Mouse (Mus musculus) cerebellum, adult 18-20 months (tissue): ENCODE results near the gene Cdhr3.

Experiments used
- DNase-seq, 2 experiments: peaks; one replicate each; pipeline ENCODE4 v3.0.0; 2021

Gene Cdhr3

DNA sequence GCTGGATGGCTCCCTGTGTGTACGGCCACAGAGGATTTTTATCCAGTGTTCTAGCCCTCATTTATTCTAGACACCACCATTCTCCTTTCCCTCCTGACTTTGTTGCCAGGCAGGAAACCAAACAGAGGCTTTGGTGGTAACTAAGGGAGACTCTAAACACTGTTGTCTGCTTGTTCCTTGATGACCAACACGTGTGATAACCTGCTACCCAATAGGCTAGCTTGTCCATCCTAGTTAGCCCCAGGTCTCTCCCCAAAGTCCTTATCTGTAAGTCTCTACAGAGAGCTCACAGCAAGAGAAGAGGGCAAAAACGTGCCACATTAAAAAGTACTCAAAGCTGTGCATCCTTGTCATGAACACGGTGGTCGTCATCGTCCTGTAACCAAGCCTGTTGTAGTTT is at the start of gene Cdhr3:
TSS of gene Cdhr3 (minus strand) at position 101 of the 400 bp plus-strand sequence.
- DNase-seq: no peak

GRCm38 (mm10) chr12:33139083-33139482 is 46.4 kb upstream of the Cdhr3 start:
- DNase-seq: no peak

- DNase-seq: no peak
These were observed 45.2 kb upstream of the Cdhr3 start for GRCm38 (mm10) chr12:33137857-33138256.

GRCm38 (mm10) chr12:33131796-33132195 is 39.1 kb upstream of the Cdhr3 start:
- no peak for DNase-seq

- no peak for DNase-seq
These were observed 37.7 kb upstream of the Cdhr3 start for GRCm38 (mm10) chr12:33130401-33130800.

- DNase-seq: no peak
These were observed 36.7 kb upstream of the Cdhr3 start for GRCm38 (mm10) chr12:33129410-33129809.

DNA sequence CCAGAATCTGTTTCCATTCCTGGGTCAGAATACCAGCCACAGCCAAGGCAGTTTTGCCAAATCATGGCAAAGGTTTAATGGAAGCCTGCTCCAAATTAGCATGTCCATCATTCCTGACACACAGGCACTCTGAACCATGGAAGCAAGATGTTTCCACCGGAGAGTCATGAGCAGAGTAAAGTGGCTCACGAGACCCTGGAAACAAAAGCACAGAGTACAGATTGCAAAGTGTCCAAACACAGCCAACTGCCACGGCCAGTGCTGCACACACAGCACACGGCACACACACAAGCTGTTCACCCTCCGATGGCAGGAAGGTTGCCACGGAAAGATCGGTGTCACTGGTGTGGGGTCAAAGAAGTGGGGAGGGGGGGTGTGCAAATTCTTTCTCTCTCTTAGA is 36.0 kb upstream of the Cdhr3 start:
- no peak for DNase-seq

DNA sequence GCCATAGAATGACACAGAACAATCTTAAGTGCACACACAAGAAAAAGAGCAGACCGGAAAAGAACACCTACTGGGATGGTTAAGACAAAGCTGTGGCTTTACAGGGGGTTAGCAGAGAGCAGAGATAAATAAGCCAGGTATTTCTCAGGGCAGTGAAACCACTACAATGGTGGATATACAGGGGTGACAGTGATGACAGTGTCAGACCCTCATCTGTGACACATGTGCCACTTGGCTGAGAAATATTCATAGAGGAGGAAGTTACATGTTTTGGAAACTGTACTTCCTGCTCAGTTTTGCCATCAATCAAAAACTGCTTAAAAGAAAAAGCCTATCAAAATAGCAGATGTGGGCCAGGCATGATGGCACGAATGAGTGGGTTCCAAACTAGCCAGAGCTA is 35.4 kb upstream of the Cdhr3 start:
- DNase-seq: no peak

DNA sequence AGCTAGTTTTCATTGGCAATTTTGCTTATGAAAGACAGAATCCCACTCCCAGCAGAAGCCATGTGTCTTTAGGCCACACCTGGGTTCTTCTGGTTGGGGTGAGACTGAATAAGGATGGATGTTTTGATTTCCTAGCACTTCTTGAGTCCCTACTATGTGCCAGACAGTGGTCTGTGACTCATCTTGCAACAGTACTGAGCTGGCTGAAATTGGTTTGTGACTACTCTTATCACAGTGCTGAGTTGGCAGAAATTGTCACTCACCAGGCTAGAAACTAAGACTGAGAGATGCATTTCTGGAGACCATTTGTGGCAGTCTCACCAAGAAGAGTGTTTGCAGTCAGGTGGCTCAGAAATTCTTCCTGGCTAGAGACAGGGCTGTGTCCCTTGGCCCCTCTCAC is 33.6 kb upstream of the Cdhr3 start:
- DNase-seq: no peak

DNA sequence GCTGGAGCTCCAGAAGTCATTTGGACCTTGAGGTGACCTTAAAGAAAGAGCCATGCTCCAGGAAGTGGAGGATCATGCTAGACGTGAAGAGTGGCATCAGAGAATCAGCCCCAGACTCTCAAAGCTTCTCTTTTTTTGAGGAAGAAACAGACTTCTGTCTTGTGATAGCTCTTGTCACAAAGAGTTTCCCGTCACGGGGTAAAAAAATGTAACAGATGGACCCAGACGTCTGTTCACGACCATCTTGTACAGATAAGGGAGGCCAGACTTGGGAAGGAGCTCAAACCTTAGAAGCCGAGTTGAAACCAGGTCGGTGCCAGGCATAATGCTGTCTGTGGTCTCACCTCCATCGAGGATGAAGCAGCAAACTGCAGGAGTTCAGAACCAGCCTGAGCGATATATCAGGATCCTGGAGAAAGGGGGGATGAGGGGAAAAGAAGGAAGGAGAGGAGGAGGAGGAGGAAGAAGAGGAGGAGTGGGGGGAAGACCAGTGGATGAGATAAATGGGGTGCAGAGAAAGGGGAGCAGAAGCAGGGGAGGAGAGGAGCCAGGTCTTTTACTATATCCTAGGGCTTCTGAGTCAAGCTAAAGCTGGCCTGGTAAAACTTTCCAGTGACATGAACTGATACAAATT is 33.0 kb upstream of the Cdhr3 start:
- DNase-seq: no peak

- no peak for DNase-seq
These were observed 26.1 kb upstream of the Cdhr3 start for GRCm38 (mm10) chr12:33118624-33119301.

DNA sequence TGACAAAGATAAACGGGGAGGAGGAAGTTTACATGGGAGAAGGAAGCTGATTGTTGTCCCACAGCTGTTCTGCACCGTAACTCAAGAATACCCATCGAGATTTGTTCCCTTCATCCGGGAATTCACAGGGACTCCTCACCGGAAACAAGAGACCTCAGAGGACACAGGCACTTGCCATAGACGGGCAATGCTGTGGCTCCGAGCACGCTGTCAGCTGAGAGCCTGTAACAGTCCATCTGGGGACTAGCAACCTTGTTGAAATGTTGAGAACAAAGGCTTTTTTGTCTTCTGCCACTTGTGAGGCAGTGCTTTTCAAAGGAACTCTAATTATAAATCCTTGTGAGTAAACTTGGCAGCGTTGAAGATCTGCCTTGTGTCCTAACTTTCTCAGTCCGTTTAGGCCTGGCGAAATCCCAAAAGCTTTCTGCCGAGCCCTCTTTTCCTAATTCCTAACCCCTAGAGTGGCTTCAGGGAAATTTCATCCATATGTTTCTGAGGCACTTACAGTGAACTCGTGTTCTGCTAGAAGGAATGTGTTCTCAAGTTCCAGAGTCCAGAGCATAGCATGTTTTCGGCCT is 18.3 kb upstream of the Cdhr3 start:
- DNase-seq: peak in 1 of 2 experiments; percentile 11

DNA sequence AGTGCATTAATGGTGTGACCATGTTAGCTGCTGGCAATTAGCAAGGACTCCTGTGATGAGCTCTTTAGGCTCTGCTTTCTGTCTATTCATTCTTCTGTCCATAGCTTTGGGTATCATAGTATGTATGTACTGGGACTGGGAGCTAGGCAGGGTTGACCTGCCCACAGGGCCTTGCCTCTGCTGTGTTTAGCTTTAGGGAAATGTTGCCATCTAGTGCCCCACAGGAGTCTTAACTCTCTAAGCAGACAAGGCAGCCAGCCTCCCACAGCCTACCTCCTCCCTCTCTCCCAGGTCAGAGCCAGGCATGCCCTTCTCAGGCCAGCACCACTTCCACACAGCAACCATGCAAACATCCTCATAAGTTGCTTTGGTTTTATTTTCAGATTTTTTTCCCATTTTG is 16.9 kb upstream of the Cdhr3 start:
- DNase-seq: peak in 1 of 2 experiments; percentile 13

DNA sequence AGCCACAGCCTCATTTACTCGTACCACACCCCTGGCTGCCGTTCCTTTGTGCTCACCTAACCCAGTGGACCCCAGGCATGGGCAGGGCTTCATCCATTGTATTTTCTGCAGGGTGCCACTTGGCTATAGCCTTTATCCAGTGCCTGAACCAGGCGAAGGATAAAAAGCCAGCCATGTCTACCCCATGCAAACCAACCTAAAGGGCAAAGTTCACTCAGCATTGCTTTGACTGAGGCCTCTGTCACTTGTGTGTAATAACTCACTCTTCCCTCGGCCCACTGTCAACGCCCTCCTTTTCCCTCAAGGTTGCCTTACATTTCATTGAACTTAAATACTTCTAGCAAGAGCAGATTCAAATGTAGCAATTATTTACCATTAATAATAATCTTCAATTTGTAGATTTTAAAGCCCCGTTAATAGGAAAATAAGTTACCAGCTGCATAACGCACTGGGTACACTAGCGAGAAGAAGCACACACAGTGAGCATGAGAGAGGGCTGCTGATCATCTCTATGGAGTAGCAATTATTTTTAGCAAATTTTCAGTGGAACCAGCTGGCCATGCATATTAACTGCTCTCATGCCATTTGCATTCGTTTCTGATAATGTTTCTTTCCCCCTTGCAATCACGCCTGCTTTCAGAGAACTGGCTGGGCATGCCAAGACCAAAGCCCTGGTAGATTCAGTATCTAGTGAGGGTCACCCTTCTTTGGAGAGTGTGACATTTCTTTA is 13.9 kb upstream of the Cdhr3 start:
- DNase-seq: no peak

GRCm38 (mm10) chr12:33105724-33106123 is 13.0 kb upstream of the Cdhr3 start:
- DNase-seq: no peak

- no peak for DNase-seq
These were observed 9.9 kb upstream of the Cdhr3 start for GRCm38 (mm10) chr12:33102342-33103115.

DNA sequence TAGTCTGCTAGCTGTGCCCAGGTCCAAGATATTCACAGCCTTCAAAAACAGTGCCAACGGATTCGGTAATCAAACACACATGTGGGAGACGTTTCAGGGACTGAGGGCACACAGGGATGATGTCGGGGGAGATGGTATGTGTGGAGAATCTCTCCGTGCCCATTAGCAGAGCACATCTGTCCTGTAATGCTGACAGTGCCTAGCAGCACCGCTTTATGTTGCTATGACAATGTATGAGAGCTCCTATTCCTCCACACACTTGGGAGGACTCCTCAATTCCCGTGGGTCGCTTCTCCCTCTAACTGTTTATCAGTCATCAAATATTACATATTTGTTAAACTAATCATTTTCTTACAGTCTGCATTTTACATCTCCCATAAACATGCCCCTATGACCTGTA is 9.0 kb upstream of the Cdhr3 start:
- DNase-seq: no peak

GRCm38 (mm10) chr12:33096017-33096416 is 3.3 kb upstream of the Cdhr3 start:
- no peak for DNase-seq

GRCm38 (mm10) chr12:33092196-33092595 is 479 bp downstream of the Cdhr3 start:
- no peak for DNase-seq

DNA sequence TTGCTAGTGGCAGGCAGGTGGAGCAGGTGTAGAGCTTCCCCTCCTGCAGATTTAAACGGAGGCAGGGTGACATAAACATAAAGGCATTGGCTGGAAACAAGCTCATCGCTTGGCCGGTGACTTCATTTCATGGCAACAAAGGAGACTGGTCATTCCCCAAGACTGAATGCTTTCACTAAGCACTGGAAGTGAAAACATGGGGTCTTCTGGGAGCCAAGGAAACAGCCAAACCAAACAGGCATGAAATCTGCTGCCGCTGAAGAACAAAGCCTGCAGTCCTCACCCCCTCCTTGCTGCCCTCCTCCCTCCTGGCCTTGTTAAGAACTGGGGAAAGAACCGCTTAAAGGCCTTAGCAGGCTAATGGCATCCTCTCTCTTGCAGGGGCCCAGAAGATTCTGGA is 6.5 kb downstream of the Cdhr3 start:
- DNase-seq: no peak

DNA sequence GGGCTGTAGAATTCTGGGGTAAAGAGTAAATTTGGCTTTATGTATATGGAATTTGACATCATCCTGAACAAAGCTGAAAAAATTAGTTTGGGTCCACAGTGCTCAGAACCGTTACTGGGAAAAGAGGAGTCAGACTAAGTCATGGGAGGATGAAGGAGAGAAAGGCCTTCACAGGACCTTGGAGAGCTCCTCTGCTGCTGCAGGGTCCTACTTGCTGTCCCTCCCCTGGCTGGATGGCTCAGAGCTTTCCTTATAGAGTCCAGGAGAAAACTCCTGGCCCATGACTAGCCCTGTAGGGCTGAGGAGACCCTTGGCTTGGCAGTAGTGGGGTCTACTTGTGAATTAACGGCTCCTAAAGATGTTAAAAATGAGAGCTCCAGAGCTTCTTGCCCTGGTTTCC is 8.0 kb downstream of the Cdhr3 start:
- no peak for DNase-seq

- DNase-seq: no peak
These were observed 9.3 kb downstream of the Cdhr3 start for GRCm38 (mm10) chr12:33083362-33083761.

DNA sequence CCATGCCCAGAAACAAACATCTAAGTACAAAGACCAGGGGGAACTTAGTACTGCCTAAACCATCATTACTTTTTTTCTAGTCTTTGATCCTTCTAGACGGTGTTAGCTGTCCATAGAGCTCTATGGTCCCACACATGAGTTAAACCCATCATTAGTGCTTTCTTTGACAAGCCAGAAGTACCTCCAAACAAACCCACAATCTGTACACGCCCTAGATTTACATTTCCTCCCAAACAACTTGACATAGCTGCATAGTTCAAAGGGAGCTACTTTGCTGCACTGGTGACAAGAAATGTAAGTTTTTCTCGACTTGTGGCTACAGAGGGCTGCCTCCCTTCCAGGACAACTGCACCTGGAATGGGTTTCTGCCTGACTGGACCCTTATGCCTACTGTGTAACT is 16.4 kb downstream of the Cdhr3 start:
- DNase-seq: no peak
